Mouse (Mus musculus) MEL (cell line): Measurements from ENCODE around the gene Inpp5a. TPM values are rescaled to one million over a fixed set of nuclear protein-coding genes. Genes with fewer than 3 reads are reported as not detected.

Experiments
- DNase-seq: peaks from one replicate; pipeline ENCODE4 v3.0.0; 2011; ENCODE audit warnings: low read depth, low spot score
- H3K27ac ChIP-seq: 2 replicates; pipeline ENCODE4 v1.5.1; 2012; ENCODE audit warnings: low read depth, mild to moderate bottlenecking, control low read depth, low read length, moderate library complexity; ENCODE audit not compliant: control insufficient read depth
- H3K27me3 ChIP-seq, 2 experiments: fragments of 150-350 bp in 1 of 2; sonication (generic) in 1 of 2; 2 replicates each; pipeline ENCODE4 v1.6.1; 2012; ENCODE audit warnings: low read length in 2 of 2, mild to moderate bottlenecking in 2 of 2, improper control_type of control experiment in 1 of 2, moderate library complexity in 1 of 2; ENCODE audit not compliant: insufficient read depth in 2 of 2, control insufficient read depth in 1 of 2
- H3K36me3 ChIP-seq, 2 experiments: 2 replicates each; pipeline ENCODE4 v1.6.1; 2012 to 2014; ENCODE audit warnings: low read length in 2 of 2, improper control_type of control experiment in 1 of 2, inconsistent platforms in 1 of 2, mild to moderate bottlenecking in 1 of 2; ENCODE audit not compliant: insufficient read depth in 2 of 2, control insufficient read depth in 1 of 2
- H3K4me1 ChIP-seq, 2 experiments: fragments of 150-350 bp in 1 of 2; sonication (generic) in 1 of 2; 2 replicates each; pipeline ENCODE4 v1.6.1; 2012; ENCODE audit warnings: low read length in 2 of 2, improper control_type of control experiment in 1 of 2, mild to moderate bottlenecking in 1 of 2; ENCODE audit not compliant: insufficient read depth in 2 of 2, control insufficient read depth in 1 of 2
- H3K4me3 ChIP-seq, 2 experiments: fragments of 150-350 bp in 1 of 2; sonication (generic) in 1 of 2; 2 replicates each; pipeline ENCODE4 v1.5.1; 2012; ENCODE audit warnings: low read depth in 2 of 2, low read length in 2 of 2, mild to moderate bottlenecking in 2 of 2, moderate library complexity in 2 of 2, control low read depth in 1 of 2, improper control_type of control experiment in 1 of 2; ENCODE audit not compliant: control insufficient read depth in 1 of 2, insufficient read depth in 1 of 2
- H3K79me2 ChIP-seq: 2 replicates; pipeline ENCODE4 v1.6.1; 2012; ENCODE audit warnings: mild to moderate bottlenecking, low read length, moderate library complexity; ENCODE audit not compliant: control insufficient read depth, poor library complexity, insufficient read depth
- H3K9ac ChIP-seq: 2 replicates; pipeline ENCODE4 v1.6.1; 2012; ENCODE audit warnings: low read depth, mild to moderate bottlenecking, control low read depth, low read length, moderate library complexity; ENCODE audit not compliant: control insufficient read depth, poor library complexity, severe bottlenecking
- H3K9me3 ChIP-seq: fragments of 150-350 bp; sonication (generic); replicated peaks from 2 replicates; pipeline ENCODE4 v1.6.1; 2012; ENCODE audit warnings: mild to moderate bottlenecking, low read length, improper control_type of control experiment, moderate library complexity; ENCODE audit not compliant: insufficient read depth
- CHD2 ChIP-seq: IDR thresholded peaks from 2 replicates; pipeline ENCODE4 v1.6.1; 2011; ENCODE audit warnings: low read length, improper control_type of control experiment
- CTCF ChIP-seq, 3 experiments: IDR thresholded peaks in 2 of 3; conservative IDR thresholded peaks in 1 of 3; 2 replicates each; pipeline ENCODE4 v1.5.1; 2011 to 2012; ENCODE audit warnings: low read length in 3 of 3, low read depth in 2 of 3, mild to moderate bottlenecking in 2 of 3, improper control_type of control experiment in 1 of 3, inconsistent platforms in 1 of 3, mixed read lengths in 1 of 3, moderate library complexity in 1 of 3; ENCODE audit not compliant: control insufficient read depth in 1 of 3, insufficient read depth in 1 of 3, poor library complexity in 1 of 3, severe bottlenecking in 1 of 3
- E2F4 ChIP-seq: IDR thresholded peaks from 2 replicates; pipeline ENCODE4 v1.6.1; 2011; ENCODE audit warnings: low read depth, low read length, improper control_type of control experiment, borderline replicate concordance
- ETS1 ChIP-seq: IDR thresholded peaks from 2 replicates; pipeline ENCODE4 v1.6.1; 2012; ENCODE audit warnings: low read depth, mild to moderate bottlenecking, inconsistent platforms, low read length, improper control_type of control experiment, moderate library complexity
- HCFC1 ChIP-seq: IDR thresholded peaks from 2 replicates; pipeline ENCODE4 v1.6.1; 2012; ENCODE audit warnings: low read depth, mild to moderate bottlenecking, inconsistent platforms, low read length, improper control_type of control experiment, moderate library complexity
- MAFK ChIP-seq: IDR thresholded peaks from 2 replicates; pipeline ENCODE4 v1.6.1; 2011; ENCODE audit warnings: low read depth, mild to moderate bottlenecking, low read length, improper control_type of control experiment, borderline replicate concordance
- MYB ChIP-seq: IDR thresholded peaks from 2 replicates; pipeline ENCODE4 v1.6.1; 2011; ENCODE audit warnings: mild to moderate bottlenecking, low read depth, low read length, improper control_type of control experiment
- MYC ChIP-seq: IDR thresholded peaks from 2 replicates; pipeline ENCODE4 v1.6.1; 2011; ENCODE audit warnings: low read depth, mild to moderate bottlenecking, low read length, improper control_type of control experiment, moderate library complexity
- RAD21 ChIP-seq: IDR thresholded peaks from 2 replicates; pipeline ENCODE4 v1.6.1; 2011; ENCODE audit warnings: mild to moderate bottlenecking, low read depth, low read length, improper control_type of control experiment
- SMC3 ChIP-seq: IDR thresholded peaks from 2 replicates; pipeline ENCODE4 v1.6.1; 2011; ENCODE audit warnings: low read depth, low read length, improper control_type of control experiment
- TBP ChIP-seq: IDR thresholded peaks from 2 replicates; pipeline ENCODE4 v1.8.0; 2011; ENCODE audit warnings: low read depth, low read length, improper control_type of control experiment
- TCF12 ChIP-seq: IDR thresholded peaks from 2 replicates; pipeline ENCODE4 v1.6.1; 2014; ENCODE audit warnings: low read depth, mild to moderate bottlenecking, inconsistent platforms, low read length, improper control_type of control experiment, moderate library complexity
- polyA plus RNA-seq, 2 experiments: library from polyadenylated mRNA; stranded (reverse) in 1 of 2; unstranded in 1 of 2; fragments of >175 nt in 1 of 2; fragments of >200 nt in 1 of 2; gene quantifications; 2 replicates each; pipeline versions ENCODE4 v1.2.1 to v1.2.4; 2012; ENCODE audit warnings: low replicate concordance in 2 of 2, low read depth in 1 of 2; ENCODE audit not compliant: insufficient read length in 2 of 2, insufficient read depth in 1 of 2, missing spikeins in 1 of 2
- total RNA-seq: library from RNA; depleted of rRNA; stranded (reverse); fragments of 300-350 nt; gene quantifications from 2 replicates; pipeline ENCODE4 v1.2.3, GENCODE M21; 2012

Inpp5a gene
- total and polyA plus RNA-seq, 3 experiments: 5.7 to 14.4 TPM; not detected in 1

GRCm38 (mm10) chr7:139492946-139493345 is 104.0 kb downstream of the Inpp5a start:
- H3K79me2 ChIP-seq: no peaks in the 10 kb centered on the region
- H3K27ac ChIP-seq: no peak overlapping the region
- no peaks in the 10 kb centered on the region for H3K27me3 ChIP-seq
- TF ChIP-seq E2F4: no peak
- peak; percentile 44 for TF ChIP-seq RAD21
- peak; percentile 30 to 59 (median 47) for TF ChIP-seq CTCF (IDR thresholded peaks at IDR 0.05 in 2 of 3, conservative IDR thresholded peaks at IDR 0.05 in 1 of 3; ENCODE audit: control insufficient read depth in 1 of 3, insufficient read depth in 1 of 3, low read depth in 2 of 3, low read length in 3 of 3, poor library complexity in 1 of 3, severe bottlenecking in 1 of 3)
- peak; percentile 36 for TF ChIP-seq SMC3
- no peaks in the 10 kb centered on the region for H3K4me1 ChIP-seq
- no peak overlapping the region for H3K4me3 ChIP-seq
- H3K9me3 ChIP-seq: no peaks in the 10 kb centered on the region
- no peak overlapping the region for H3K9ac ChIP-seq
- H3K36me3 ChIP-seq: no peaks in the 10 kb centered on the region
- DNase-seq: peak; percentile 46

- no peaks in the 10 kb centered on the region for H3K9me3 ChIP-seq
These were observed 106.9 kb downstream of the Inpp5a start for GRCm38 (mm10) chr7:139495791-139496190.

GRCm38 (mm10) chr7:139498038-139498625 is 109.2 kb downstream of the Inpp5a start:
- no peaks in the 10 kb centered on the region for H3K4me1 ChIP-seq
- no peaks in the 10 kb centered on the region for H3K36me3 ChIP-seq
- DNase-seq: no peak
- no peak overlapping the region for H3K27ac ChIP-seq
- TF ChIP-seq ETS1 (no peak), CHD2 (no peak), TCF12 (no peak), MAFK (no peak), MYB (no peak), HCFC1 (no peak)
- no peaks in the 10 kb centered on the region for H3K9me3 ChIP-seq
- H3K27me3 ChIP-seq: no peaks in the 10 kb centered on the region
- H3K9ac ChIP-seq: no peak overlapping the region
- H3K79me2 ChIP-seq: no peaks in the 10 kb centered on the region
- no peak overlapping the region for H3K4me3 ChIP-seq

More at GRCm38 (mm10) chr7:139495791-139496190, 106.9 kb downstream of the Inpp5a start:
- Histone ChIP-seq H3K4me1 (no peaks in the 10 kb centered on the region), H3K36me3 (no peaks in the 10 kb centered on the region), H3K9ac (no peak overlapping the region), H3K79me2 (no peaks in the 10 kb centered on the region), H3K27me3 (no peaks in the 10 kb centered on the region), H3K27ac (no peak overlapping the region), H3K4me3 (no peak overlapping the region)
- TF ChIP-seq TBP: no peak
- TF ChIP-seq MYC: no peak
- no peak for DNase-seq
